Mouse (Mus musculus) kidney, embryonic 15.5 days (tissue): ENCODE measurements around the gene Chrna9. TPM values are rescaled to one million over a fixed set of nuclear protein-coding genes. Genes with fewer than 3 reads are reported as not detected.

ENCODE experiments used
- ATAC-seq: fragments of 200-750 bp; cut with Nextera tagmentation; replicated peaks from 2 replicates; pipeline ENCODE4 v1.8.0; 2017; ENCODE audit warnings: moderate TSS enrichment; ENCODE audit not compliant: low FRiP score
- H3K27ac ChIP-seq: fragments of 300-500 bp; sonication (generic); 2 replicates; pipeline ENCODE4 v1.5.1; 2015; ENCODE audit warnings: mild to moderate bottlenecking, inconsistent platforms
- H3K27me3 ChIP-seq: fragments of 300-500 bp; sonication (generic); 2 replicates; pipeline ENCODE4 v1.6.1; 2015; ENCODE audit warnings: inconsistent platforms
- H3K36me3 ChIP-seq: fragments of 300-500 bp; sonication (generic); 2 replicates; pipeline ENCODE4 v1.6.1; 2015; ENCODE audit warnings: inconsistent platforms
- H3K4me1 ChIP-seq: fragments of 300-500 bp; sonication (generic); 2 replicates; pipeline ENCODE4 v1.6.1; 2015; ENCODE audit warnings: inconsistent platforms
- H3K4me2 ChIP-seq: fragments of 300-500 bp; sonication (generic); 2 replicates; pipeline ENCODE4 v1.6.1; 2015; ENCODE audit warnings: moderate library complexity, mild to moderate bottlenecking, inconsistent platforms
- H3K4me3 ChIP-seq: fragments of 300-500 bp; sonication (generic); replicated peaks from 2 replicates; pipeline ENCODE4 v1.5.1; 2015; ENCODE audit warnings: mild to moderate bottlenecking, inconsistent platforms
- H3K9ac ChIP-seq: fragments of 300-500 bp; sonication (generic); 2 replicates; pipeline ENCODE4 v1.6.1; 2015; ENCODE audit warnings: mild to moderate bottlenecking, inconsistent platforms
- H3K9me3 ChIP-seq: fragments of 300-500 bp; sonication (generic); replicated peaks from 2 replicates; pipeline ENCODE4 v1.6.1; 2016; ENCODE audit warnings: inconsistent platforms
- whole genome bisulfite sequencing: fragments of 180-500 bp; shearing (Covaris S2); methylation state at CpG from one replicate; pipeline ENCODE4 v1.1.7; 2015; ENCODE audit warnings: mixed read lengths; 5-methylcytosine and 5-hydroxymethylcytosine counted together
- polyA plus RNA-seq: library from polyadenylated mRNA; unstranded; fragments of >200 nt; fragmentation: Nextera tagmentation; extraction: Ambion mirVana; gene quantifications from 2 replicates; pipeline ENCODE4 v1.2.1, GENCODE M21; 2015

The Chrna9 gene
- polyA plus RNA-seq, 1 experiment from 2014 or later, result 0.55 TPM

DNA sequence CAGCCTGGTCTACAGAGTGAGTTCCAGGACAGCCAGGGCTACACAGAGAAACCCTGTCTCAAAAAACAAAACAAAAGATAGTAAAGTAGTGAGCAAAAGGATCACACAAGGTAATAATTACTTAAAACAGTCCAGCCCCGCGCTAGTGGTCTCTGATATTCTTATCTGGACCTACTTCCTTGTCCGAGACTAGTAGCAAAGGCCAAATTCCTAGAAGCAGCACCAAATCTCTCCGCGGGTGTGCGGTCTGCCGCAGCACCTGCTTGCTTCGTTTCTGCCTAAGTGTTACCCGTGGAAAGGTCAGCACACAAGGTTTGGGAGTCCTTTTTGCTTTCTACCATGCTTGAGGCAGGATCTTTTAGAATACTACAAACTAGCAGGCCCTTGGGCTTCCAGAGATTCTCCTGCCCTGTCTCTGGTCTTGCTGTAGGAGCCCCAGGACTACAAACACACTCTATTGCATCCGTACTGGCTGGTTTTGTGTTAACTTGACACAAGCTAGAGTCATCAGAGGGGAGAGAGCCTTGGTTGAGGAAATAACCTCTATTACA is 32.8 kb upstream of the Chrna9 start:
- Histone ChIP-seq H3K27me3 (no peaks in the 10 kb centered on the region), H3K4me1 (0 out of 2 replicates have a peak, but pooled peaks cover 6% of the 10 kb centered on the region), H3K4me3 (no peak overlapping the region), H3K9me3 (peaks cover 26% of the 10 kb centered on the region), H3K4me2 (no peak overlapping the region), H3K27ac (no peak overlapping the region), H3K36me3 (no peaks in the 10 kb centered on the region), H3K9ac (no peak overlapping the region)
- 89% methylated on average over 10 of the region's 10 CpGs for WGBS
- no peak for ATAC-seq

DNA sequence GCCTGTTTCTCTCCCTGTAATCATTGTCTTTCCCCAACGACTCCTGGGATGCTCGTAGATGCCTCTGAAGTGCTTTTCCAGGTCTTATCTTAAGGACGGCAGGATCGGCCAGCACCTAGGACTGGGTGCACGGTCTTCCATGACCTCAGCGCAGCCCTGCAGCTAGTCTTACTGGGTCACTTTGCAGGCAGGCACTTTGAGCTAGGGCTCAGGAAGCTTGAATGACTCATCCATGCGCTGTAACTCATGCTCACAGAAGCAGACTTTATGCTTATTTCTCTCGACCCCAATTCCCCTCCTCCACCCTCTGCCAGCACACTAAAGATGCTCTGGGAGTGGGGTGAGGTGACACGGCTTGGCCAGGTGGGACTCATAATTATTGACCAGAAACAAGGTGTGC is 31.9 kb upstream of the Chrna9 start:
- peaks cover 26% of the 10 kb centered on the region for H3K9me3 ChIP-seq
- 0 out of 2 replicates have a peak, but pooled peaks cover 6% of the 10 kb centered on the region for H3K4me1 ChIP-seq
- H3K9ac ChIP-seq, result no peak overlapping the region
- H3K4me3 ChIP-seq, result no peak overlapping the region
- WGBS, result 92% methylated on average over 9 of the region's 9 CpGs
- H3K4me2 ChIP-seq, result no peak overlapping the region
- no peak for ATAC-seq
- no peak overlapping the region for H3K27ac ChIP-seq
- H3K27me3 ChIP-seq, result no peaks in the 10 kb centered on the region
- no peaks in the 10 kb centered on the region for H3K36me3 ChIP-seq

DNA sequence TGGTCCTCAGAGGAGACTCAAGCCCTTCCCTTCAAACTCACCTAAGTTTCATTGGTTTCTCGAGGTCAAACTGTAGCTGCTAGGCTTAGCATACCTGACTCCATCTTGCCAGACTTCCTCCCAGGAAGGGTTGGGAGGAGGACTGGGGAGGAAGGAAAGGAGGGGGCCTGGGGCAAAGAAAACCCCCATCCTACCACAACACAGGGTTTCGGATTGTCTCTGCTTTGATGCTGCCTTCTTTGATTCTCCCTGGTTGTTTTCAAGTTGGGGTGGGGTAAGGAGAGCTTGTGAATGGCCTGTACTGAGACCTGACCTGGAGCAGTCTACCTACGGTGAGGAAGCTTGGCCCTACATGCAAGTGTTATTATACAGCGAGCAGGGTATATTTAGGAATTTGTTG is 30.2 kb upstream of the Chrna9 start:
- Histone ChIP-seq H3K4me3 (no peak overlapping the region), H3K9ac (no peak overlapping the region), H3K27ac (no peak overlapping the region), H3K4me1 (0 out of 2 replicates have a peak, but pooled peaks cover 6% of the 10 kb centered on the region), H3K36me3 (no peaks in the 10 kb centered on the region), H3K27me3 (no peaks in the 10 kb centered on the region), H3K9me3 (peaks cover 26% of the 10 kb centered on the region), H3K4me2 (no peak overlapping the region)
- ATAC-seq, result no peak
- WGBS, result 90% methylated on average over 4 of the region's 4 CpGs

DNA sequence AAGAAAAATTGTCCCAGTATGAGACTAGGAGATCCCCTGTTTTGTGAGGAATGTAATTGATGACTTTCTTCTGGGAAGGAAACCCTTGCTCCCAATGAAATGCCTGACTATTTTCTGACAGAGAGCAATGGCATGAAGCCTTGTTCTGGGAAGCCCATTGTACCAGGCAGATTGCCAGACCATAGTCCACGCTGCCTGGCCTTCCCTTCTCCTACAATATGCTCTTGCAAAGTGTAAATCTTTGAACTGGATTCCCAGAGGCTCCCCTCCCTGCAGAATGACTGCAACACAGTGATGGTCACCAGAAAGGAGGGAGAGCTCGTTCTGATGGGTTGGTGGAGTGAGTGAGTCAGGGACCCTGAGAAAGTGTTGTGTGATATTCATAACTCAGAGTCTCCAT is 26.0 kb upstream of the Chrna9 start:
- H3K9ac ChIP-seq, result no peak overlapping the region
- H3K4me3 ChIP-seq, result no peak overlapping the region
- no peaks in the 10 kb centered on the region for H3K4me1 ChIP-seq
- ATAC-seq, result no peak
- peaks cover 18% of the 10 kb centered on the region for H3K9me3 ChIP-seq
- WGBS, result 81% methylated on average over 2 of the region's 2 CpGs
- H3K27me3 ChIP-seq, result no peaks in the 10 kb centered on the region
- H3K27ac ChIP-seq, result no peak overlapping the region
- H3K4me2 ChIP-seq, result no peak overlapping the region
- no peaks in the 10 kb centered on the region for H3K36me3 ChIP-seq

DNA sequence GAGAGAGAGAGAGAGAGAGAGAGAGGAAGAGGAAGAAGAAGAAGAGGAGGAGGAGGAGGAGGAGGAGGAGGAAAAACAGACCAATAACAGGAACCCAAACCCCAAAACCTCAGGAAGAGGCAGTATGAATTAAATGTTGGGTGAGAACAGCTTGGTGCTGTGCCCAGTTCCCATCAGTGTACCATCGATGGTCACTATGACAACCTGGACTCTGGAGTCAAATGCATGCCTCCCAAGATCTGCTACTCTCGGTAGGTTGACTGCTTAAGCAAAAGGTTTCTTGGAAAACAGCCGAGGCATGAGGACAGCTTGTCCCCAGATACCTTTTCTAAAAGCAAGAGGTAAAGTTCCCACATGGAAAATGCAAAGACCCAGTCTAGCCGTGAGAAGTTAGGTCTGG is 25.4 kb upstream of the Chrna9 start:
- Histone ChIP-seq H3K4me2 (no peak overlapping the region), H3K4me3 (no peak overlapping the region), H3K27ac (no peak overlapping the region), H3K9ac (no peak overlapping the region), H3K4me1 (no peaks in the 10 kb centered on the region), H3K36me3 (no peaks in the 10 kb centered on the region), H3K9me3 (peaks cover 17% of the 10 kb centered on the region), H3K27me3 (no peaks in the 10 kb centered on the region)
- 79% methylated on average over 4 of the region's 4 CpGs for WGBS
- ATAC-seq, result no peak

DNA sequence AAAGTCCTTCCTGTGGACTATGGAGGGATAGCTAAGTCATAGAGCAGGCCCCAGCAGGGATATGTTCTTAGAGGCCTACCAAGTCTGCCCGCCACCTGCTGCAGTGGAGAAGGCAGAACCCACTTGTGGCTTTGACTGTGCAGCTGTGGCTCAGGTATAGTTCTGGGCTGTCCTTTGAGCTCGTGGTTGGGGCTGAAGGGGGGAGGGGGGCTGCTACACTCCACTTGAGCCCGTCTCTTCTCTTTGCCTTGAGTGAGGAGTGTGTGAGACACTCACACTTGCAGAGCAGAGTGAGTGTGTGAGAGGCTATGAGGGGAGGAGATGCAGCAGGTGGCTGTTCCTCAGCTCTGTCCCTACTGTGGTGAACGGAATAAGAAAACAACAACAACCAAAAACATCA is 24.3 kb upstream of the Chrna9 start:
- H3K4me1 ChIP-seq, result no peaks in the 10 kb centered on the region
- H3K9ac ChIP-seq, result no peak overlapping the region
- H3K9me3 ChIP-seq, result peaks cover 10% of the 10 kb centered on the region; the same call in 1 of the 2 replicates
- ATAC-seq, result no peak
- H3K27me3 ChIP-seq, result no peaks in the 10 kb centered on the region
- no peak overlapping the region for H3K4me3 ChIP-seq
- no peak overlapping the region for H3K4me2 ChIP-seq
- WGBS, result 82% methylated on average over 4 of the region's 4 CpGs
- no peak overlapping the region for H3K27ac ChIP-seq
- H3K36me3 ChIP-seq, result no peaks in the 10 kb centered on the region

DNA sequence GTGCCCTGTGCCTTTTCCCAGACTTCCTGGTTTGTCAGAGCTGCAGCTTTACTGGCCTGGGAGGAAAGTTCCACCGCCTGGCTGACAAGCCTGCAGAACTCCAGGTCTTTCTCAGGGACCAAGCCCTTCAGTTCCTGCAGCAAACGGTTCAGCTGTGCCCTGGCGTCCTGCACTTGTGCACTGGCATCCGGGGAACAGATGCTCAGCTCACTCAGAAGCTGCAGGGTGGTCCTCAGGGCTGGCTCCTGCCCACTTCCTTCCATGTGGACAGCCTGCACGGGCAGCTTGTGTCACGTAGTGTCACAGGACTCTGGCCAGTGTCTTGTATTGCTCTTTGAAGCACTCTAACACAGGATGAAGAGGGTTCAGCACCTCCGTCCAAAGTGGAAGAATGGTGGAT is 23.0 kb upstream of the Chrna9 start:
- Histone ChIP-seq H3K9ac (no peak overlapping the region), H3K4me2 (no peak overlapping the region), H3K36me3 (no peaks in the 10 kb centered on the region), H3K27me3 (no peaks in the 10 kb centered on the region), H3K27ac (no peak overlapping the region), H3K4me1 (no peaks in the 10 kb centered on the region), H3K4me3 (no peak overlapping the region), H3K9me3 (peaks cover 1% of the 10 kb centered on the region; the same call in 1 of the 2 replicates)
- 72% methylated on average over 7 of the region's 7 CpGs for whole genome bisulfite sequencing
- ATAC-seq, result no peak

DNA sequence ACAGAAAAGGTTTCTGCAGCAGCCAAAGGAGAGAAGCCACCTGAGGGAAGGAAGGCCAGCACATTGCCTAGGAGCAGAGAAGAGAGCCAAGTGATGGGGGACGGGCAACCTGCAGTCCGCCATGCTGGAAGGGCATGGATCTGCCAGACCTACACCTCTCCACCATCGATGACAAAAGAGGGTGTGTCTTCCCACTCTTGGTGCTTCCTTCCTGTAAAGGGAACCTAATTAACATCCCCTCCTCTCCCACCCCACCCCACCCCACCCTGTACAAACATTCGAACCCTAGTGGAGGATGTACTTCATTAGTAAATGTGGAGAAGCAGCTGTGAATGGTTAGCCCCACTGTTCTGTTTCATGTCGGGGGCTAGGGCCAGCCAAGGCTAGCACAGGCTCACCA is 22.5 kb upstream of the Chrna9 start:
- Histone ChIP-seq H3K27ac (no peak overlapping the region), H3K27me3 (no peaks in the 10 kb centered on the region), H3K4me3 (no peak overlapping the region), H3K4me1 (no peaks in the 10 kb centered on the region), H3K36me3 (no peaks in the 10 kb centered on the region), H3K4me2 (no peak overlapping the region), H3K9ac (no peak overlapping the region), H3K9me3 (no peaks in the 10 kb centered on the region)
- no peak for ATAC-seq
- WGBS, result 92% methylated on average over 5 of the region's 5 CpGs

DNA sequence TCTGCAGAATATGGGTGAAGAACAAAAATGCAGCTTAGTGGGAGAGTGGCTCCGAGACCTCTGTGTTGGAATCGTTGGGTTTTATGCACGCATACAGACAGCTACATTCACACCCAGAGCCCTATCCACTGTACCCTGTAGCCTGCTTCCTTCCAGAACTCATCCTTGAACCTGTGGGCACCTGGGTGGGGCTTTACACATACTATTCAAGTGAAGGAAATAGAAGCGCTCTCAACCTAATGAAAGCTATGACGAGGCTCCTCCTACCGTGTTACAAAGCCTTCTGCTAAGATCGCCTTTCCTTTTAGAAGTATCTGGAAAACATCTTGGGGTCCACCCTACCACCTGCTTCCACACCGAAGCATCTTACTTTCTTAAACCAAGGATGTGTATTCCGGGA is 21.6 kb upstream of the Chrna9 start:
- H3K4me3 ChIP-seq, result no peak overlapping the region
- H3K36me3 ChIP-seq, result no peaks in the 10 kb centered on the region
- no peak for ATAC-seq
- no peaks in the 10 kb centered on the region for H3K27me3 ChIP-seq
- no peak overlapping the region for H3K9ac ChIP-seq
- no peak overlapping the region for H3K27ac ChIP-seq
- no peaks in the 10 kb centered on the region for H3K4me1 ChIP-seq
- H3K4me2 ChIP-seq, result no peak overlapping the region
- WGBS, result 92% methylated on average over 9 of the region's 9 CpGs
- no peaks in the 10 kb centered on the region for H3K9me3 ChIP-seq

DNA sequence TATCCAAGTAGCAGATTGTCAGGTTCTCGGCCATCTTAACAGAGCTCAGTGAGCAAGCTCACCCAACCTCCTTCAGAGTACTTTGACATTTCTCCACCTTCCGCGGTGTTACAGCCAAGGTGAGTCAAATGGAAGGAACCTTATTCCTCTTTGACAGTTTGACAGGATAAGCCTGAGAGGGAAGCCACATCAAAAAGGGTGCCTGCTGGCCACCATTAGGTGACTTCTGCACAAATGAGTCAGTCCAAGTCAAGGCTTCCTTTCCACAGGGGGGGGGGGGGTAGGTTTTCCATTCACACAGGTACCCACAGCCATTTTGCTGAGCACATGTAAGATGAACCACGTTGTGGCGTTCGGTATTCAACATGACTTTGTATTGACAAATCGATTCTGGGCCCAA is 20.4 kb upstream of the Chrna9 start:
- Histone ChIP-seq H3K36me3 (no peaks in the 10 kb centered on the region), H3K27me3 (no peaks in the 10 kb centered on the region), H3K4me1 (0 out of 2 replicates have a peak, but pooled peaks cover 3% of the 10 kb centered on the region), H3K4me3 (no peak overlapping the region), H3K9me3 (no peaks in the 10 kb centered on the region), H3K27ac (no peak overlapping the region), H3K9ac (no peak overlapping the region), H3K4me2 (no peak overlapping the region)
- ATAC-seq, result no peak
- WGBS, result 92% methylated on average over 7 of the region's 7 CpGs

DNA sequence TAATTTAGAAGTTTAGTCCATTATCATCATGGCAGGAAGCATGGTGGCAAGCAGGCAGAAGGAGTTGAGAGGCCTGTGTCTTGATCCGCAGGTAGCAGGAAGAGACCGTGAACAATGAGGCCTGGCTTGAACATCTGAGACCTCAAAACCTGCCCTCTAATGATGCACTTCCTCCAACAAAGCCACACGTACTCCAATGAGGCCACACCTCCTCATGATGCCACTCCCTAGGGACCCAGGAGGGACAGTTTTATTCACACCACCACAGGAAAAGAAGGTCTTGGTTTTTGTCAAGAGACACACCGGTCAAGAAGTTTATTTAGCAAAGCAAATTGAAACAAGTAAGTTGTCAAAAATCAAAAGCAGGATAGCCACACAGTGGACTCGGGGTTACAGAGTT is 17.8 kb upstream of the Chrna9 start:
- 85% methylated on average over 5 of the region's 5 CpGs for WGBS
- no peak overlapping the region for H3K27ac ChIP-seq
- H3K9ac ChIP-seq, result no peak overlapping the region
- H3K27me3 ChIP-seq, result no peaks in the 10 kb centered on the region
- no peak overlapping the region for H3K4me3 ChIP-seq
- no peaks in the 10 kb centered on the region for H3K36me3 ChIP-seq
- no peaks in the 10 kb centered on the region for H3K9me3 ChIP-seq
- H3K4me2 ChIP-seq, result no peak overlapping the region
- no peak for ATAC-seq
- H3K4me1 ChIP-seq, result 0 out of 2 replicates have a peak, but pooled peaks cover 5% of the 10 kb centered on the region

DNA sequence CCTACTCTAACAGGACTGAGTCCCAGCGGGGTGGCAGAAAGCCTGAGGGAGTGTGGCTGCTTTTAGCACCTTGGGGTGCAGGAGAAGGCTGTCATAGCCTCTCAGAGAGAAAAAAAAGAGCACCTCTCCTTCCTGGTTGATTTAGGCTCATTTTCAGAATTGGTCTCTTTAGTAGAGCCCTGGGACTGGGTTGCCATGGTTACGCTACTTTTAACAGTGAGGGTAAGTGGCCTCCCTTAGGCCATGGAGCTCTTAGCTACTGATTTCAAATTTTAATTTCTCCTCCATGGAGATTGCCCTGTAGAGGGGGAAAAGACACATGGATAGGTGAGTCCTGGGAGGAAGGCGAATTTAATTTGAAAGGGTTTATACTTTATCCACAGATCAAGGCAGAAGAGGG is 16.1 kb upstream of the Chrna9 start:
- no peaks in the 10 kb centered on the region for H3K36me3 ChIP-seq
- H3K9me3 ChIP-seq, result no peaks in the 10 kb centered on the region
- no peak overlapping the region for H3K27ac ChIP-seq
- ATAC-seq, result no peak
- no peaks in the 10 kb centered on the region for H3K27me3 ChIP-seq
- WGBS, result 75% methylated on average over 3 of the region's 3 CpGs
- no peak overlapping the region for H3K4me3 ChIP-seq
- H3K9ac ChIP-seq, result no peak overlapping the region
- 0 out of 2 replicates have a peak, but pooled peaks cover 5% of the 10 kb centered on the region for H3K4me1 ChIP-seq
- no peak overlapping the region for H3K4me2 ChIP-seq

DNA sequence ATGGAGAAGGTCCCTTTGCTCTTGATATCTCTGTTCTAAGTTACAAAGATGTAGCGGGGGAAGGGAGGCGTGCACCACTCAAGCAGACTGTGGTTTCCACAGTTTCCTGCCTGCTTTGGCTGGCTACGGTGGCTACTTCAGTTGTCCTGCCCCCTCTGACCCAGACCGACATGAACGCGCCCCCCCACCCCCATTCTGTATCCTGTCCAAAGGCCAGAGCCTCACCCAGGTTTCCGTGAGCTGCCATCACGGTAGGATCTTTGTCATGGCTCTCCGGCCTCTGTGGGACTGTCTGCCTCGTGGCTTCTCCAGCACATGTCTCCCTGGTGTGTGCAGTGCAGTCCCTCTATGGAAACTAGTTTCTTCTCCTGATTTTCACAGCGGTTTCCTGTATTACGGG is 15.4 kb upstream of the Chrna9 start:
- Histone ChIP-seq H3K27ac (no peak overlapping the region), H3K9ac (no peak overlapping the region), H3K27me3 (no peaks in the 10 kb centered on the region), H3K4me2 (no peak overlapping the region), H3K4me1 (0 out of 2 replicates have a peak, but pooled peaks cover 5% of the 10 kb centered on the region), H3K36me3 (no peaks in the 10 kb centered on the region), H3K4me3 (no peak overlapping the region), H3K9me3 (no peaks in the 10 kb centered on the region)
- no peak for ATAC-seq
- WGBS, result 80% methylated on average over 12 of the region's 12 CpGs
